Mouse (Mus musculus): ENCODE results near the gene Ryr2.

Ryr2 gene

DNA sequence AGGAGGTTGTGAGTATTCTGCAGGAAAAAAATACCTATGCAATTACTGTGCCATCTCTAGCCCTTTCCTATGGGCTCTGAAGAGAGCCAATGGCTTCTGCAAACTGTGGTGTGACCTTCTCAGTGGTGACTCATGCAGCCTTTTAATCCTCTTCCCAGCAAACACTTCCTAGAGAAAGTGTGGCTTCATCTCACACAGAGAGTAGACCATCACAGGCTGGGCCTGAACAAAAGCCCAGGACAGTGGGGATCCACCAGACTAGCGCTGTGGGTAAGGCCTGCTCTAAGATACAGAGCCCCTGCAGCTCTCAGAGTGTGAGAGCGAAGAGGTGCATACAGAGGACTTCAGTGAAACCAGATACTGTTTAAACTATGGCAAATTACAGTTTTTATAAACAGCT is 325.7 kb downstream of the Ryr2 start:
- in situ Hi-C loops (cut with MboI, MseI) = no loop called here

DNA sequence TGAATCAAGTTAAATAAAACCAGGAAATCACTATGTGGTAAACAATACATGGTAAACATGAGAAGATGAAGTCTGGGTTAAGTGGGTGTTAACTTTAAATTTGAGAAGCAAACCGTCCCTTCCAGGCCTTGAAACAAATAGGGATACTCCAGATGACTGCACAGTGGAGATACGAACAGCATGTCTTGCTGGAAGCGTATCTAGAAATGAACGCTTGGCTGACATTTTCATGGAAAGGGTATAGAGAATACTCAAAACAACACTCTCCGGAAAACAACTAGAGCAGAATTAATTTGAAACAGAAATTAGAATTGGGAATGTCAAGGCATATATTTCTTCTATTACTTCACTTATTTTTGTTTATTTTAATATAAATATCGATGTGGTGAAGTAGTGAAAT is 329.0 kb downstream of the Ryr2 start:
- in situ Hi-C loops (cut with MboI, MseI) = no loop called here

DNA sequence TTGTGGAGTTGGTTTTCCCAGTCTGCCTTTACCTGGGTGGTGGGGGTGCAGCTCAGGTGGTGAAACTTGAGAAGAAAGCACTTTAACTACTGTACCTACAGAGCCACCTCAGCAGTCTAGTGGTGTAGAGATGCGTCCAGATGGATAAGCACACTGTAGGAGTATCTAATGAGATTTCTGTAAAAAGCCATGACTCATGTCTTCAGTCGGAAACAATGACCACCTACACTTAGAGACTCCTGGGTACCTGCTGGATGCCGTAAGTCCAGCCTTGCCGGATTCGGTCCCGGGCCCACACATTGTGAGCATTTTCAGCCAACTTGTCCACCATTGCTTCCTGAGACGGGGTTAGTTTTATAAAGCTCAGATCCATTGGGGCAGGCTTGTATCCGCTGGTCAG is 334.6 kb downstream of the Ryr2 start:
- in situ Hi-C loops (cut with MboI, MseI) = no loop called here

DNA sequence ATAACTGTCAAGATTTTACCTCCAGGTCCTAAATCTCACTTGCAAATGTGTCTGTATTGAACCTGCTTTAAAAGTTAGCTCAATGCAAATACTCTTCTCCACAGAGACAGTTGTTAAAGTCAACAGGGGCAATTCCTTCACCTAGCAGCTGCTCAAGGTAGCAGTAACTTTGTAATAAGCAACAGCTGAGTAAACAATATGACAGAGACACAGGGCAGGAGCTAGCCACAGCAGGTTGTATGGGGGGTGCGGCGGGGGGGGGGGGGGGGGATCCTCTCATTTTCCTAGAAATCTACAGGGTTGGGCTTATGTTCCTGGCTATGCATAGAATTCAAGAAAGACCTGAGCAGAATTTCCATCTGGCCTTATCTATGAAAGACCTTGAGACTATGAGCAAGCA is 339.8 kb downstream of the Ryr2 start:
- in situ Hi-C loops (cut with MboI, MseI) = no loop called here

DNA sequence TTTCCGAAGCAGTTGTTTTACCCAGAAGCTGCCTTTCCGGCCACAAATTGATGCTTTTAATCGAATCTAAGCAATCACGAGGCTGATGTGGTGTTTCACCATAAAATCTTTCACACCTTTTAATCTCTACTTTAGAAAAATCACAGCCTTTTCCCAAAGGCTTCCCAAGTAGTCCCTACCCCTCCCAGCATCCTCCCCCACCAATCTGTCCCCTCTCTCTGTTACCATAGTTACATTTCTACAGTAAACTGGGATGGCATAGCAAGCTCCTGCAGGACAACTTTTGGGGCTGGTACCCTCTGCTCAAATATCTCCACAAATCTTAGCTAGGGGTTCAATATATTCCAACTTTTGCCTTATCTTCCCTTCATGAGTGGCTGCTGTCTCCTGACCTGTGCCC is 342.8 kb downstream of the Ryr2 start:
- in situ Hi-C loops (cut with MboI, MseI) = no loop called here

DNA sequence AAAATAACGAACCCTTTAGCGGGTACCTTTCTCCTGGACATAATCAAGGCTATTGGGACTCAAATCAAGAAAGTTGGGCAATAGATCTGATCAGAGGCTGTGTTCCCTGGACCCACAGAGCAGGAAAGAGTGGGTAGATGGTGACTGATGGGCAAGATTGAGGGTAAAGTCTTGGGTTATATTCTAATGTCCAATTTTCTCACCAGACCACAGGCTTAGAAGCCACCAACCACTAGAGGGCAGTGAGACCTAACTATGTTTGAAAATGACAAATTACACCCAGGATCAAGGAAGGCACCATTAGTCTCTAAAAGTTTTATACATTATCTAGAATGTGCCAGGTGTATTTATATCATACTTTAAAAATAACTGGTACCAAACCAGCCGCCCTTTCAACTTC is 343.6 kb downstream of the Ryr2 start:
- in situ Hi-C loops (cut with MboI, MseI) = no loop called here

DNA sequence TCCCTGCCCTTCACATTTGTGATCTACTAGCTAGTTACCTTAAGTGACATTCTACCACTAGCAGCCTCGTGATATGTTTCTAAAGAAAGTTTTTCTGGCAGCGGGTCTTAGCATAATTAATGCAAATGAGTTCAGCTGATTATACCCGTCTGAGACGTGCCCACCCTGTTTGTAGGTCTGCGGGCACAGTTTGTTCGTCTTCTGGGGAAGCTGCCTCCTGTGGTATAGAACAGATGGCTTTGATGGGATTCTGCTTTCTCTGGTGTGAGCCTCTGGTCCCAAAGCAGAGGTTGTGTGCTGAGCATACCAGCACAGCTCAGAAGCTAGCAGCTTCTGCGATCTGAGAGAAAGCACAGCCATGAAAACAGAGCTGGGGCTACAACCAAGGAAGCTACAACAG is 348.9 kb downstream of the Ryr2 start:
- in situ Hi-C loops (cut with MboI, MseI) = no loop called here

DNA sequence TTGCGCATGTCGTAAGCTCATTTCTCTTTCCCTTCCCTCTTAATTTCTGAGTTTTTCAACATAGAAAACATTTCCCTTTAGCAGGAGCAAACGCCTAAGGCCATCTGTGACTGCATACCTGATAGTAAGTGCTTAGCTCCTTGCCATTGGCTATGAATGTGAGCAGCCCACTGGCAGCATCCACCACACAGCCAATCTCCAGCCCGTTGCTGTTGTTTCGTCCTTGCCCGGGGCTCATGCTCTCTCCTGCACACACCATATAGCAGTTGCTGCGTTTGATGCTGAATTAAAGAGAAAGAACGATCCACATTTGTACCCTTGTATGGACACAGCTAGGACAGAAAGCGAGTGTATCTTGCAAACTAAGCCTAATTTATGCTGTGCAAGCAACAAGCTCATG is 361.3 kb downstream of the Ryr2 start:
- in situ Hi-C loops (cut with MboI, MseI) = no loop called here

DNA sequence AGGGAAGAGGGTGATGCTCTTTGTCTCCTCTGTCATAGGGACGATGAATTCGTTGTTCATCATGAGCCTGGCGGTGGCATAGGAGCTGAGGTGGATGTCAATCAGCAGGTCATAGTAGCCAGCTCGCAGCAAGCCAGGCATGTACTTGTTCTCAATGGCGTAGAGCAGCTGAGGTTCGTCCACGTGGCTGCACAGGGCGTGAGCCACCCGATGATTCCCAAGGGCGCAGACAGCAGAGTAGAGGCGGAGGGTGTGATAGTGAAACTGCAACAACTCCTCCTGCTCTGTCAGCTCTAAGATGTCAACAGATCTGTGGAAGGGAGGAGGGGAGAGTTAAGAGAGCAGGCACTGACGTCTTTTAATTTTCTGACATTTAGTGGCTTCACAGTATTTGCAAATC is 368.5 kb downstream of the Ryr2 start:
- in situ Hi-C loops (cut with MboI, MseI) = no loop called here

DNA sequence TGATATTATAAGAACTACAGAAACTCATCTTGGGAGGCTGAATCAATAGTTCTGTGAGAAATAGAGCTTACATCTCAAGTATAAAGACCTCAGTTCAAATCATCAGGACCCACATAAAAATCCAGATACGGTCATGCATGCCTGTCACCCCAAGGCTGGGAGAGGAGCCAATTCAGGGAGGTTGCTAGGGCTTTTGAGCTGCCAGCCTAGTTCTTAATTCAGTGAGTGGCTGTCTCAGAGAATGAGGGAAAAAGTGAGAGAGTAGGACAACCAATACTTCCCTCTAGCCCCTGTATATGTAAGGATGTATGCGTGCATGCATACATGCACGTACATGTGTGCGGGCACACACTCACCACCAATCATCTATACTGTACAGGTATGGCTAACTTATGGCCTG is 390.5 kb downstream of the Ryr2 start:
- in situ Hi-C loops (cut with MboI, MseI) = no loop called here

DNA sequence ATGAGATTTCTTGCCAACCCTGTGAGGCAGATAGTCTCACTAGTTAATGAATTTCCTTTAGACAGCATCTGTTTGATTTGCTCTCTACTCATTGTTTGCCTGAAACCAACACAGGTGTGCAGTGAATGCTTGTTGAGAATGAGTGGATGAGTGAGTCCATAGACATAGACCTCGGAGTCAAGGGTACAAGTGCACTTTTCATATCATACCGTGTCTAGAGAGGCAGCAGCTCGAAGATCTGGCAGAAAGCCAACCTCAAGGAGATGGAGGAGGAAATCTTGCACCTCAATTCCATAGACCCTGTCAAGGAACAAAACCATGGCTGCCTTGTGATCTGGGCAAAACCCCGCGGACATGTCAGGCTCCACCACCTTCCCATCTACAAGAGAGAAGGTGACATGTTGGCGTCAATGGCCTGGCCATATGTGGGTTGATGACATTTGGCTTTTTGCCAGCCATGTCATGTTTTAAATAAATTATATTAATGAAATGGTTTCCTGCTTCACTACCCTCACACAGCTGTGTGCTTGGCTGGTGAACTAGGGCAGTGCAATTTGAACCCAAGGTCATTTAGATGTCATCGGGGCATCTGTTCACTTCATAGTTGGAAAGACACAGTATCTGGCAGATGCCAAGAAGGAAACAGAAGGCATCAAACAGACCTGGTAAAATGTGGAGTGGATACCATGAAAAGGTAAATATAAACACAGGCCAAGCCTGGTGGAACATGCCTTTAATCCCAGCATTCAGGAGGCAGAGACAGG is 396.9 kb downstream of the Ryr2 start:
- in situ Hi-C loops (cut with MboI, MseI) = no loop called here

DNA sequence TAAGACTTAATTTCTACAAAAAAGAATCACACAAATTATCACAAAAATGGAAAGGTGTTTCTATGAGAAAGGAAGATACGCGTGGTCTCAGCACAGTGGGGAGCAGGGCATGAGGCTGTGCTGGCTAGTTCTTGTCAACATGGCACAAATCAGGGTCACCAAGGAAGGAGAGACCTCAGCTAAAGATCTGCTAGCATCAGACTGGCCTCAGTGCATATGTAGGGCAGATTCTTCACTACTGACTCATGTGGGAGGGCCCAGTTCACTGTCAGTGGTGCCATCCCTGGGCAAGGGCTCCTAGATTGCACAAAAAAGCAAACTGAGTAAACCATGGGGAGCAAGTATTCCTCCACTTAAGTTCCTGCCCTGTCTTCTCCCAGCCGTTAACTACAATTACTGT is 405.0 kb downstream of the Ryr2 start:
- in situ Hi-C loops (cut with MboI, MseI) = no loop called here

DNA sequence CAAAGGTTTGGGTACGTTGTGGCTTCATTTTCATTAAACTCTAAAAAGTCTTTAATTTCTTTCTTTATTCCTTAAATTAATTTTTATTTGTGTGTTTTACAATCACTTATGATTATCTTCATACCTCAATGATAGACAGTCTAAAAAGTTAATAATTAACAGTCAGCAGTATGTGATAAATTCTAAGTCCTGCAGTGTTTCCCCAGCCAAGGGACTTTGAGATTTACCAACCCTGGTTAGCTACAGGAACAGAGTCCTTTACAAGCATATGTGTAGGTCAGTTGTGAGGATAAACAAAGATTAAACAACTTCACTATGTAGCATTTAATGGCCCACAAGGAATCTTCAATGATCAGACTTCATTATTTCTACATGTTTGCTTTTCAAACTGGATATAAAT is 410.2 kb downstream of the Ryr2 start:
- in situ Hi-C loops (cut with MboI, MseI) = no loop called here

DNA sequence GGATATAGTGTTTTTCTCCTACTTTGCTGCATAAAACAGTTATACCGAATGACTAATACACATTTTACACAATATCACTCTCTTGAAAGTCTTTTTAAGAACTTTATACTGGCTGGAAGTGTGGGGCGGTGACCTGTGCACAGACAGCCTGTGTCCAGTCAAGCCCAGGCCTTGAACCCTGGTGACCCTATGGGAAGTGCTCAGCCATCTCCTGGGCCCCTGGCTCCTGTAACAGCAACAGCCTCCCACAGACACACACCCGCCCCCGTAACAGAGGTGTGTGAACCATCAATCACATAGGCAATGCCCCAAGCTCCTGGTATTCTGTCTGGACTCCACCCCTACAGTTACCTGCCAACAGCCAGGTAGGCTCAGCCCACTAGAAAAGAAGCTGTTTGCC is 424.9 kb downstream of the Ryr2 start:
- in situ Hi-C loops (cut with MboI, MseI) = no loop called here

DNA sequence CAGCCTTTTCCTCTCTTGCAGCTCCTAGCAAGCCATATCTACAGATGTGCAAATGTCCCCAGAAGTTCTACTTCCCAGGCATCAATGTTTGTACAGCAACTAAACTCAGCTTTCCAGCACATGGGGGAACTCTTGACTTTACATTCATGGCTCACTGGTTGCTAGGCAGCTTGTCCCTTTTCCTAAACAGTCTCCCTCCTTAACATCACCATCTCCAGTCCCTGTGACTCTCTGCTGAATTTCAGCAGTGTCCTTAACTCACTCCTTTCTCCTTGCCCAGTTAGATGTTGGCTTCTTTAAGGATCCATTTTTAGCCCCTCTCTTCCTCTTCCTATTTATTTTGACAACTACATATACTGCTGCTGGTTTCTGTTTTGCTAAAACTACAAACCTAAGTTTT is 443.9 kb downstream of the Ryr2 start:
- in situ Hi-C loops (cut with MboI, MseI) = no loop called here

DNA sequence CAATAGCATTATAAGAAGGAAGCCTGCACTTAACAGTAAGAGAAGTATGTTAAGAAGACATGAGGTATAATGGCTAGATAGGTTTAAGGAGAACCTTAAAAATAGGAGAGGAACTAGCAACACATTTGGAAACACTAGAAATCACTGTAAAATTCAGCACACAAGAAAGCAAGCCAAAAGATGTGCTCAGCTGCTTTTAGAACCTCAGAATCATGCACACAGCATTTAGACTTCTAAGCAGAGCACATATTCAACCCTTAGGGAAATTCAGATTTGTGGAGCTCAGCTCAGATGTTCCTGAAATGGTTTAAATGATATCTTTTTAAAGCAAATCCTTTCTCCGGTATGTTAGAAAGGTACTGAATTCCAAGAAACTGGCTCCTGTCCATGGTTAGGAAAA is 461.9 kb downstream of the Ryr2 start:
- in situ Hi-C loops (cut with MboI, MseI) = no loop called here

DNA sequence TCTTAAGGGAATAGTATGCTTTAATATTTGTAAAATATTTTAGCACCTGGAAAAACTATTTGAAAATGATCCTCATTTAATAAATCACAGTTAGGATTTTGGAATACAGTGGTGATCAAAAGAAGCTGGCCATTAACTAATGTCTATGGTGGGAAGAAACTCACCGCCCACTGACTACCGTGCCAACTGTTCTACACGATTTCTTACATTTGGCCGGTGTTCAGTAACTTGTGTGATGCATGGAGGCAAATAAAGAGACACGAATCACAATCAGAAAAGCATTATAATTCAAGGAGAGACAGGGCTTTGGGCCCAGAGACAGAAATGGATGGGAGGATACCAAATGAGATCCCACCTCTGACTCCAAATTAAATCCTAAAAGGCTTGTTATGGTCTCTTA is 470.4 kb downstream of the Ryr2 start:
- in situ Hi-C loops (cut with MboI, MseI) = no loop called here

DNA sequence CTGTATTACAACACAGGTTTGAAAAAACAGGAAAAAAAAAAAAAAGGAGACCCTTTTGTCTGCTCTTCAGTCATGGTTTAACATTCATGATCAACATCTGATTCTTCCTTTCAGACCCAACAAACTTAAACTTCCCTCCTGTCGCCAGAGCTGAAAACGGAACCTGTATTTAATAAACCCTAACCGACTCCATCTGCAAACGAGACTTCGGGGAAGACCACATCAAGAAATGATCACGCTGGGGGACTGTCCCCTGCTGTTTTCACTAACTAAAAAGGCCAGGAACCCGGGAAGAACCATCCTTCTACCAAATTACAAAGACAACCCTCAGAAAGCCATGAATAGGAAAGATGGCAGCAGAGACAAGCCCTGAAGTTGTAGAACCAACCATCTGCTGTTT is 482.2 kb downstream of the Ryr2 start:
- in situ Hi-C loops (cut with MboI, MseI) = no loop called here

DNA sequence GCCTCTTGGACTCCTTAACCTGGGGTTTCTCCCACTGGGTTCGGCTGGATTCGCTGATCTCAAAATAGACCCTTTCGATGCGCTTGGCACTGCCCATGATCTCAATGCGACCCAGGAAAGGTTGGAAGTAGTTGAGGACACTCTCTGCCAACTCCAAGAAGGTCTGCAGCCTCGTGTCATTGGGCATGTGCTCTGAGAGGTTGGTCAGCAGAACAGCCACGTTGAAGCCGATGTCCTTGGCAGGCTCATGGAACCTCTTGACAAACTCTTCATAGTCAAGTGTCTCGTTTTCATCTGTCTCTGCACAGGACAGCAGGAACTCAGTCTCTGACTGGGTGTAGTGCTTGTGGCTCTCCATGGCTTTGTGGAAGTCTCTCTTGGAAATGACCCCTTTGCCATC is 511.3 kb downstream of the Ryr2 start:
- in situ Hi-C loops (cut with MboI, MseI) = no loop called here

DNA sequence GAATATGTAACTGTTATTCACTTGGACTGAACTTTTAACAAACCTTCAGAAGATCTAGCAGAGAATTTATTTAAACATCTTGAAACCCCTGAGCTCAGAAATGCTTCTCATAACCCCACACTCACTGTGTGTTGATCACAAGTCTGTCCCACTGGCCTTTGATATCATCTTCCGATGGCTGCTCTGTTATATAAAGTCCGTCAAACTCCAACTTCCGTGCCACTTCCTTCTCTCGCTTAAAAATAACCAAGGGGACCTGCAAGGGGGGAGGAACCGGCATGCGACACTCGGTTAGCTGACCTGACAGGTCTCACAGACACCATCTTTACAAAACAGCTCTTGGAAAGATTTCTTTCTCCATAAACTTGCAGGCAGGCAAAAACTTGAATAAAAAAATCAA is 521.5 kb downstream of the Ryr2 start:
- in situ Hi-C loops (cut with MboI, MseI) = no loop called here

DNA sequence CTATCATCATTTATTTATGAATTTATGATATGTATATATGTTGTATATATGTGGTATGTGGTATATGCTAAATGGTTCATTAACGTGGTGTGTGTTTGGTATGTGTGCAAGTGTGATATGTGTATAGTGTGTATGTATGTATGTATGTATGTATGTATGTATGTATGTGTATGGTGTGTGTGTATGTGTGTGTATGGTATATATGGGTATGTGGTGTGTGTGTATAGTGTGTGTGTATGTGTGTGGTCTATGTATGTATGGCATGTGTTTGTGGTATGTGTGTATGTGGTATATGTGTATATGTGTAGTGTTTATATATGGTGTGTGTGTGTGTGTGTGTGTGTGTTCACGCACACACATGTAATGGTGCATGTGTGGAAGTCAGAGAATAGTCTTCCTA is 534.2 kb downstream of the Ryr2 start:
- in situ Hi-C loops (cut with MboI, MseI) = no loop called here

DNA sequence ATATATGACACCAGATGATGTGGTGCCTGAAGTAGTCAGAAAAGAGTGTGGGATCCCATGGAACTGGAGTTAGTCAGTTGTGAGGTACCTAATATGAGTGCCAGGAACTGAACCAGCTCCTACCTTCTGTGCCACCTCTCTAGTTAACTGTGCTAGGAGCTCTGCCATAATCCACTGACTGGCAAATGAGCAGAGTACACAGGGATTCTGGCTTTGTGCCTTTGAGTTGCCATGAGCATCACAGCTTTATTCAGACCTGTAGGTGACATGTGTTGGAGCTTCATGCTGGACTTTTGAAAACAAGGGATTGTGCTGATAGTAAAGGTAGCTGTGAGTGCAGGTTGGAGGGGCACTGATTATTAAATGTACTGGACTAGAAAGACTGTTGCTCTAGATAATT is 539.4 kb downstream of the Ryr2 start:
- in situ Hi-C loops (cut with MboI, MseI) = no loop called here

DNA sequence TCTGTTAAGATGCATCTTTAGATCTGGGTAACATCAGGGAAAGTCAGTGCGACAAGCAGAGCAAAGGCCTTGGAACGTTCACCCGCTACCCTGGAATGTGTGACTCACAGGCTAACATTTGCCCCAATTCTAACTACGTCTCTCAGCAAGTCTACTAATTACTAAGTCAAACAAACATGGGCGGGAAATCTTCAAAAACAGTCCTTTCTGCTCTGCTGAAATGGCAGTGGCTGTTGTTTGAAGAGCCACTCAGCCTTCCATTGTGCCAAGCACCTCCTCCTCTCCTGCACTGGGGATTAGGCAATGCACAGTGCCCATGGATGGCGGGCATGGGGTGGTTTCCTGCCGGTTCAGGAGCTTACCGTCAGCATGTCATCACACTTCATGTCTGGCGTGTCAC is 540.3 kb downstream of the Ryr2 start:
- in situ Hi-C loops (cut with MboI, MseI) = no loop called here

All from T-helper 2 cell (primary cell).